Mouse (Mus musculus): Measurements from ENCODE around the gene Tph2. TPM values are rescaled to one million over a fixed set of nuclear protein-coding genes. Genes with fewer than 3 reads are reported as not detected.
"Not testable (repeated sequence)": the region's sequence is repeated elsewhere in the genome, so short reads cannot be mapped to it uniquely, and the experiment has no call there.

Tph2 gene
- polyA plus RNA-seq, 1 experiment: not detected

DNA sequence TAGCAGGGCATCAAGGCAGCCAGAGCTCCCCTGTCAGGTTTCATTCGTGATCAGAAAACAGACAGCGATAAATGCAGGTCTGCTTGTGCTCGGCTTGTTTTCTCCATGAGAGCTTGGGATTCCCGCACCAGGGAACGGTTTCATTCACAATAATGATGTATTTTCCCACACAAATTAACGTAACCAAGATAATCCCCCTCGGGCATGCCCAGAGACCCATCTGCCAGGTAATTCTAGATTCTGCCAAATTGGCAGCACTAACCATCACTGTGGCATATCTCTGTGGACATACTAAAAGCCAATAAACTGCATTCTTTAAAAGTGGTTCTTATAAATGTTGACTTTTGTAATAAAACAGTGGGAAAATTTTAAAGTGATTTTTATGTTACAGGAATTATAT, 6.4 kb upstream of the Tph2 start:
- 83% methylated on average over 7 of the region's 7 CpGs for whole genome bisulfite sequencing
- Histone ChIP-seq H3K4me3 (replicated peaks; ENCODE audit: control insufficient read depth, low read depth, low read length) (no peak overlapping the region), H3K4me1 (ENCODE audit: control insufficient read depth, insufficient read depth, low read length) (no peaks in the 10 kb centered on the region), H3K27ac (ENCODE audit: control insufficient read depth, insufficient read depth, low read depth, low read length, poor library complexity) (no peak overlapping the region)
- TF ChIP-seq POLR2A (IDR thresholded peaks at IDR 0.05; ENCODE audit: borderline replicate concordance, control insufficient read depth, low read depth, low read length): no peak
- TF ChIP-seq CTCF (IDR thresholded peaks at IDR 0.05; ENCODE audit: control insufficient read depth, insufficient read depth, low read length): no peak

- 82% methylated on average over 1 of the region's 1 CpGs for whole genome bisulfite sequencing
- TF ChIP-seq POLR2A (IDR thresholded peaks at IDR 0.05; ENCODE audit: borderline replicate concordance, control insufficient read depth, low read depth, low read length): no peak
- TF ChIP-seq CTCF (IDR thresholded peaks at IDR 0.05; ENCODE audit: control insufficient read depth, insufficient read depth, low read length): no peak
- Histone ChIP-seq H3K4me3 (replicated peaks; ENCODE audit: control insufficient read depth, low read depth, low read length) (no peak overlapping the region), H3K27ac (ENCODE audit: control insufficient read depth, insufficient read depth, low read depth, low read length, poor library complexity) (no peak overlapping the region), H3K4me1 (ENCODE audit: control insufficient read depth, insufficient read depth, low read length) (no peaks in the 10 kb centered on the region)
Observed at GRCm38 (mm10) chr10:115187390-115187789, 2.6 kb upstream of the Tph2 start.

GRCm38 (mm10) chr10:115181034-115181433, 3.8 kb downstream of the Tph2 start:
- Histone ChIP-seq H3K4me3 (replicated peaks; ENCODE audit: control insufficient read depth, low read depth, low read length) (no peak overlapping the region), H3K4me1 (ENCODE audit: control insufficient read depth, insufficient read depth, low read length) (no peaks in the 10 kb centered on the region; the same call in 1 of the 2 replicates), H3K27ac (ENCODE audit: control insufficient read depth, insufficient read depth, low read depth, low read length, poor library complexity) (no peak overlapping the region)
- TF ChIP-seq CTCF (IDR thresholded peaks at IDR 0.05; ENCODE audit: control insufficient read depth, insufficient read depth, low read length): no peak
- TF ChIP-seq POLR2A (IDR thresholded peaks at IDR 0.05; ENCODE audit: borderline replicate concordance, control insufficient read depth, low read depth, low read length): no peak
- WGBS: 72% methylated on average over 3 of the region's 3 CpGs

DNA sequence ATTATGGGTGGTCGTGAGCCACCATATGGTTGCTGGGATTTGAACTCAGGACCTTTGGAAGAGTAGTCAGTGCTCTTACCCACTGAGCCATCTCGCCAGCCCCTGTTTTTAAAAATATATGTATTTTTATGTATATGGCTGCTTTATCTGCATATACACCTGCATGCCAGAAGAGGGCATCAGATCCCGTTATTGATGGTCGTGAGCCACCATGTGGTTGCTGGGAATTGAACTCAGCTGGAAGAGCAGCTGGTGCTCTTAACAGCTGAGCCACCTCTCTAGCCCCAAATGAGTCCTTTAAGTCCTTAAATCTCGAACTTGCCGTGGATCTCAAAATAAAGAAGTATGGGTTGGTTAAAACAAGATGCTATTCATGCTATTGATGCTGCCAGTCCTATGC, 6.8 kb downstream of the Tph2 start:
- not testable (repeated sequence) for H3K4me3 ChIP-seq (replicated peaks; ENCODE audit: control insufficient read depth, low read depth, low read length); H3K4me1 ChIP-seq (ENCODE audit: control insufficient read depth, insufficient read depth, low read length); H3K27ac ChIP-seq (ENCODE audit: control insufficient read depth, insufficient read depth, low read depth, low read length, poor library complexity)
- WGBS: 51% methylated on average over 6 of the region's 6 CpGs
- TF ChIP-seq CTCF (IDR thresholded peaks at IDR 0.05; ENCODE audit: control insufficient read depth, insufficient read depth, low read length): peak; percentile 21; the same call in 1 of the 2 replicates

DNA sequence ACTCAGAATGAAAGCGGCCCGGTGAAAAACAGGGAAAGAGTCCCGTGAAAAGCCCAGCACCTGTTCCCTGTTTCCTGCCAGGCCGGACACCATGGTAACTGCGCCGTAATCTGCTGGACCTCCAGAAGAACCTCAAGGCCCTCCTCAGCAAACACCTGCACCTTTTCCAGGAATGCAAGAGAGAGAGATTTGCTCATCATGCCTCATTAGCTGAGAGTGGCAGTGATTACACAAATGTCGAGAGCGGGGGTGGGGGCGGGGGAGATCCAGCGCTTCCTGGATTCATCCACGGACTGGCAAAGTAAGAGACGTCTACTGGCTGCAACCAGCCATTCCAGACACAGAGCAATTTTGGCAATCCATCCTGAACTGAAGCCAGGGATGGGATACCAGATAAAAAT, 9.2 kb downstream of the Tph2 start:
- H3K27ac ChIP-seq (ENCODE audit: control insufficient read depth, insufficient read depth, low read depth, low read length, poor library complexity): no peak overlapping the region
- WGBS: 61% methylated on average over 12 of the region's 12 CpGs

GRCm38 (mm10) chr10:115173336-115173735, 11.5 kb downstream of the Tph2 start:
- H3K27ac ChIP-seq (ENCODE audit: control insufficient read depth, insufficient read depth, low read depth, low read length, poor library complexity): no peak overlapping the region
- no peak for TF ChIP-seq CTCF (IDR thresholded peaks at IDR 0.05; ENCODE audit: control insufficient read depth, insufficient read depth, low read length)
- TF ChIP-seq POLR2A (IDR thresholded peaks at IDR 0.05; ENCODE audit: borderline replicate concordance, control insufficient read depth, low read depth, low read length): no peak
- H3K4me3 ChIP-seq (replicated peaks; ENCODE audit: control insufficient read depth, low read depth, low read length): no peak overlapping the region
- peaks cover 5% of the 10 kb centered on the region for H3K4me1 ChIP-seq (ENCODE audit: control insufficient read depth, insufficient read depth, low read length)
- WGBS: 82% methylated on average over 10 of the region's 10 CpGs

More for the DNA sequence above, 9.2 kb downstream of the Tph2 start:
- peaks cover 5% of the 10 kb centered on the region for H3K4me1 ChIP-seq (ENCODE audit: control insufficient read depth, insufficient read depth, low read length)
- TF ChIP-seq POLR2A (IDR thresholded peaks at IDR 0.05; ENCODE audit: borderline replicate concordance, control insufficient read depth, low read depth, low read length) (no peak), CTCF (IDR thresholded peaks at IDR 0.05; ENCODE audit: control insufficient read depth, insufficient read depth, low read length) (no peak)
- no peak overlapping the region for H3K4me3 ChIP-seq (replicated peaks; ENCODE audit: control insufficient read depth, low read depth, low read length)

GRCm38 (mm10) chr10:115171351-115171818, 13.4 kb downstream of the Tph2 start:
- Histone ChIP-seq H3K27ac (ENCODE audit: control insufficient read depth, insufficient read depth, low read depth, low read length, poor library complexity) (peak overlapping the region; percentile 78; the same call in 1 of the 2 replicates), H3K4me1 (ENCODE audit: control insufficient read depth, insufficient read depth, low read length) (peaks cover 5% of the 10 kb centered on the region), H3K4me3 (replicated peaks; ENCODE audit: control insufficient read depth, low read depth, low read length) (no peak overlapping the region)
- TF ChIP-seq CTCF (IDR thresholded peaks at IDR 0.05; ENCODE audit: control insufficient read depth, insufficient read depth, low read length) (no peak), POLR2A (IDR thresholded peaks at IDR 0.05; ENCODE audit: borderline replicate concordance, control insufficient read depth, low read depth, low read length) (no peak)
- WGBS: 8% methylated on average over 8 of the region's 8 CpGs

DNA sequence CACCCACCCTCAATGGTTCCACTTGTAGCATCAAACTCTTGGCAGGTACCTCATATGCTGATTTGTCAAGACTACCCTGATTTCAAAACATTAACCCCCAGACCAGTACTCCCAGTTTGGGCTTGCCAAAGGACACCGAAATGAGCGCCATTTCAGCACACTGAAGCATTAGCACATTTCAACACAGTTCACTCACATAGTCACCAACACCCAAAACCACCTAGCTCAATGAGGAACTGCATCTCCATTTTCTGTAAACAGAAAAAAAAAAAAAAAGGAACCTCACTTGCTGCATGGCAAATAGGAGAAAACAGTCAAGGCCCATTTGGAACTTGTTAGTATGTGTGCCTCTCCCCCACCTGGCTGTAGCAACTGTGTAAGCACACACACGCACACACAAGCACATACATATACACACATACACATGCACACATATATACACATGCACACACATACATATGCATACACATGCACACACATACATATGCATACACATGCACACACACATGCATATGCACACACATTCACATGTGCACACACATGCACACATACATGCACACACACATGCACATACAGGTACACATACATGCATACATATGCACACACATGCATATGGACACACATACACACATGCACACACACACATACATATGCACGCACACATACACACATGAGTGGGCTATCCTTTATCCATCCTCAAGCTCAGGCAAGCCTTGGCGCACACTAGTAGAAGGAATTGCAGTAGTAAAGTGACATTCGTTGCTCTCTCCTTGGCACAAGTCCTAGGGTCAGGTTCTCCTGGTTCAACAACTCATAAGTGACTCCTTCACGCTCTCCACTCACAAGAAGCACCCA, 14.1 kb downstream of the Tph2 start:
- H3K4me3 ChIP-seq (replicated peaks; ENCODE audit: control insufficient read depth, low read depth, low read length): no peak overlapping the region
- H3K4me1 ChIP-seq (ENCODE audit: control insufficient read depth, insufficient read depth, low read length): peaks cover 5% of the 10 kb centered on the region
- H3K27ac ChIP-seq (ENCODE audit: control insufficient read depth, insufficient read depth, low read depth, low read length, poor library complexity): peak overlapping the region; percentile 78; the same call in 1 of the 2 replicates
- TF ChIP-seq CTCF (IDR thresholded peaks at IDR 0.05; ENCODE audit: control insufficient read depth, insufficient read depth, low read length): no peak
- TF ChIP-seq POLR2A (IDR thresholded peaks at IDR 0.05; ENCODE audit: borderline replicate concordance, control insufficient read depth, low read depth, low read length): no peak
- 56% methylated on average over 7 of the region's 7 CpGs for WGBS
